Mouse (Mus musculus) intestine, embryonic 16.5 days (tissue): Measurements from ENCODE around the gene Fam83d. TPM values are rescaled to one million over a fixed set of nuclear protein-coding genes. Genes with fewer than 3 reads are reported as not detected.

Experiments used
- ATAC-seq: fragments of 200-750 bp; cut with Nextera tagmentation; 2 replicates; pipeline ENCODE4 v1.8.0; 2017; ENCODE audit warnings: moderate TSS enrichment, moderate library complexity
- H3K27ac ChIP-seq: fragments of 300-500 bp; sonication (generic); 2 replicates; pipeline ENCODE4 v1.5.1; 2014; ENCODE audit warnings: mild to moderate bottlenecking, low read length
- H3K27me3 ChIP-seq: fragments of 300-500 bp; sonication (generic); replicated peaks from 2 replicates; pipeline ENCODE4 v1.6.1; 2014; ENCODE audit warnings: low read length, control low read depth, mixed read lengths; ENCODE audit not compliant: control insufficient read depth, insufficient read depth
- H3K36me3 ChIP-seq: fragments of 300-500 bp; sonication (generic); 2 replicates; pipeline ENCODE4 v1.6.1; 2014; ENCODE audit warnings: low read length, control low read depth; ENCODE audit not compliant: control insufficient read depth, insufficient read depth
- H3K4me1 ChIP-seq: fragments of 300-500 bp; sonication (generic); 2 replicates; pipeline ENCODE4 v1.6.1; 2014; ENCODE audit warnings: low read length, control low read depth, mixed read lengths; ENCODE audit not compliant: control insufficient read depth, insufficient read depth
- H3K4me2 ChIP-seq: fragments of 300-500 bp; sonication (generic); 2 replicates; pipeline ENCODE4 v1.6.1; 2014; ENCODE audit warnings: low read depth, low read length, control low read depth
- H3K4me3 ChIP-seq: fragments of 300-500 bp; sonication (generic); 2 replicates; pipeline ENCODE4 v1.5.1; 2014; ENCODE audit warnings: mild to moderate bottlenecking, low read length
- H3K9ac ChIP-seq: fragments of 300-500 bp; sonication (generic); 2 replicates; pipeline ENCODE4 v1.6.1; 2014; ENCODE audit warnings: low read depth, low read length
- H3K9me3 ChIP-seq: fragments of 300-500 bp; sonication (generic); 2 replicates; pipeline ENCODE4 v1.6.1; 2016; ENCODE audit warnings: low read length, control low read depth; ENCODE audit not compliant: control insufficient read depth
- WGBS: fragments of 180-500 bp; shearing (Covaris S2); extraction: QIAGEN DNeasy Blood & Tissue Kit; methylation state at CpG from one replicate; pipeline ENCODE4 v1.1.7; 2014; 5-methylcytosine and 5-hydroxymethylcytosine counted together
- polyA plus RNA-seq: library from polyadenylated mRNA; unstranded; fragments of >200 nt; fragmentation: Nextera tagmentation; extraction: Ambion mirVana; gene quantifications from 2 replicates; pipeline ENCODE4 v1.2.1, GENCODE M21; 2015

Gene Fam83d
- polyA plus RNA-seq, 1 experiment from 2014 or later, result 45.0 TPM

DNA sequence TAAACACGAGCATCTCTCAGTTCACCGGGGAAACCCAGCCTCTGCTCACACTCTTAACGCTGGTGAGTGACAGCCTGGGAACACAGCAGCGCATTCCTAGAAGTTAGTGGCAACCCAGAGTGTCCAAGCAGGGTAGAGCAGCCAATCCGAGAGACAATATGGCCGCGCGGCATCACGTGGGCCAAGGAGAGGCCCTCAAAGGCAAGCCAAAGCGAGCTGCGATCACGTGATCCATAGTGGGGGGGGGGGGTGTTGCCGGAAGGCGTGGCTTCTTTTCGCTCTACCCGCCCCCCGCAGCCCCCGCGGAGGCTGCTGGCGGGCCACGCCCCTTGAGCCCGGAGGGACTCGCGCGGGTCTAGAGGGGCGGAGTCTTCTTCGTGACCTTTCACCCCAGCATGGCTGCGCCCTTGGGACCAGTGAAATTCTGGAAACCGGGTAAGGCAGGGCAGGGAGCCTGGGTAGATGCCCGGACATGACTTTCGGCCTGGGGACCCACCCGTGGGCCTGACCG, 26.7 kb downstream of the Fam83d start, which contains the start of gene Dhx35:
Gene Dhx35 (plus strand): TSS at position 314 of the 511 bp plus-strand sequence.
- Histone ChIP-seq H3K36me3 (no peaks in the 10 kb centered on the region), H3K4me2 (peak within 1 kb of the TSS; percentile 59), H3K4me1 (peaks cover 10% of the 10 kb centered on the region), H3K9ac (peak within 1 kb of the TSS; percentile 75), H3K4me3 (peak within 1 kb of the TSS; percentile 73), H3K9me3 (no peaks in the 10 kb centered on the region), H3K27me3 (no peaks in the 10 kb centered on the region), H3K27ac (peak within 1 kb of the TSS; percentile 81)
- ATAC-seq, result peak; percentile 99
- under 1% methylated on average over 33 of the region's 33 CpGs for WGBS

- ATAC-seq, result peak; percentile 35
- WGBS, result 9% methylated on average over 15 of the region's 15 CpGs
Measured at GRCm38 (mm10) chr2:158795043-158795442, 27.1 kb downstream of the Fam83d start.

DNA sequence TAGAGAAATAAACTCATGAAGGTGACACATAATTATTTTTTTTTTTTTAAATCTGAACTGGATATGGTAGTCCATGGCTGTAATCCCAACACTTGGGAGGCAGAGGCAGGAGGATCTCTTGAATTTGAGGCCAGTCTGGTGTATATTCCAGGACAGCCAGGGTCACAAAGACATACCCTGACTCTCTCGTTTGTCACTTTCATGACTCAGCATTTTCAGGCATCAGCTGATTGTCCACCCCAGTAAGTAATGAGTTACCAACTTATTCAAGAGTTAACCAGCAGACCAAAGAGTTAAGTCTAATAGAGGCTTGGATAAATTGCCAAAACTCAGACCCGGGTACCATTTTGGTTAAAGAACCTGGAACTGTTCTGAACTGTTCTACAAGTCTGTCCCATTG, 28.0 kb downstream of the Fam83d start:
- no peaks in the 10 kb centered on the region for H3K9me3 ChIP-seq
- H3K4me1 ChIP-seq, result peaks cover 10% of the 10 kb centered on the region
- no peak overlapping the region for H3K4me2 ChIP-seq
- no peak for ATAC-seq
- no peaks in the 10 kb centered on the region for H3K36me3 ChIP-seq
- H3K27ac ChIP-seq, result no peak overlapping the region
- WGBS, result 84% methylated on average over 2 of the region's 2 CpGs
- H3K4me3 ChIP-seq, result no peak overlapping the region
- no peaks in the 10 kb centered on the region for H3K27me3 ChIP-seq
- H3K9ac ChIP-seq, result no peak overlapping the region

More at GRCm38 (mm10) chr2:158795043-158795442, 27.1 kb downstream of the Fam83d start:
- Histone ChIP-seq H3K27ac (peak overlapping the region; percentile 80), H3K4me3 (peak overlapping the region; percentile 73), H3K36me3 (no peaks in the 10 kb centered on the region), H3K27me3 (no peaks in the 10 kb centered on the region), H3K9ac (peak overlapping the region; percentile 75), H3K9me3 (no peaks in the 10 kb centered on the region), H3K4me1 (peaks cover 10% of the 10 kb centered on the region), H3K4me2 (peak overlapping the region; percentile 57)

DNA sequence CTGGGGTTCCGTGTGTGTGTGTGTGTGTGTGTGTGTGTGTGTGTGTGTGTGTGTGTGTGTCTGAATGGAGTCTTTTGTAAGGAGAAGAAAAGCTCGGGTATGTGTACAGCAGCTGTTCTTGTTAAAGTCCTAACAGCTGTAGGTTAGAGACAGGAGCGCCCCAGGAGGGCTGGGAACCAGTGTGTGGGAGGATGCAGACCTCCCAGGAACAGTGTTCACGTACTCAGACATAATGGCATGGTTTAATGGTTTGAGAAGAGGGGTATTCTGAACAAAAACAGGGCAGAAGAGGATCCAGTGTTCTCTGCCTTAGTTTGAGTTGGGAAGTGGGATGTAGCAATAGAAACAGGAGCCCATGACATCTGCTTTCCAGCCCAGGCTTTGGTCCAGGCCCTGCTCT, 31.4 kb downstream of the Fam83d start:
- H3K27me3 ChIP-seq, result no peaks in the 10 kb centered on the region
- H3K27ac ChIP-seq, result no peak overlapping the region
- peaks cover 5% of the 10 kb centered on the region for H3K4me1 ChIP-seq
- no peaks in the 10 kb centered on the region for H3K9me3 ChIP-seq
- ATAC-seq, result no peak
- no peaks in the 10 kb centered on the region for H3K36me3 ChIP-seq
- H3K9ac ChIP-seq, result no peak overlapping the region
- no peak overlapping the region for H3K4me2 ChIP-seq
- 67% methylated on average over 4 of the region's 4 CpGs for WGBS
- H3K4me3 ChIP-seq, result no peak overlapping the region

- Histone ChIP-seq H3K4me3 (no peak overlapping the region), H3K36me3 (no peaks in the 10 kb centered on the region), H3K4me2 (no peak overlapping the region), H3K4me1 (no peaks in the 10 kb centered on the region), H3K27ac (no peak overlapping the region), H3K27me3 (no peaks in the 10 kb centered on the region), H3K9me3 (no peaks in the 10 kb centered on the region), H3K9ac (no peak overlapping the region)
- ATAC-seq, result no peak
- WGBS, result 92% methylated on average over 8 of the region's 8 CpGs
Measured at GRCm38 (mm10) chr2:158800788-158801187, 32.9 kb downstream of the Fam83d start.

DNA sequence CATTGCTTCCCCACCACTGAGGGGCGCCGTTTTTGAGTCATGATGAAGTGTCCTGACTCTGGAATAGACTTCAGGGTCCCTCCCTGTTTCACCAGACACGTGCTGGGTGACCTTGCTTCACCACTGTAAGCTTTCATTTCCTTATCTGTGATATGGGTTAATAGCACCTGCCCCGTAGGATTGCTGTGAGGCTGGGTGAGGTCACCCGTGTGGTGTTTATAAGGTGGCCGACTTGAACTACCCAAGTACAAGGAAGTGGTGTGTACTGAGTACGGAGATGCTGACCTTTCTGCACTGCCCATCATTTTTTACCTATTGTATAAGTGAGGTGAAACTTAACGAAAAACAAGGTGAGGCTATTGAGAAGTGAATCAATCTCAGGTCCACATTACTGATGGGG, 35.7 kb downstream of the Fam83d start:
- no peaks in the 10 kb centered on the region for H3K27me3 ChIP-seq
- no peak overlapping the region for H3K4me3 ChIP-seq
- WGBS, result 65% methylated on average over 8 of the region's 8 CpGs
- ATAC-seq, result peak; percentile 91
- no peak overlapping the region for H3K4me2 ChIP-seq
- no peak overlapping the region for H3K9ac ChIP-seq
- H3K27ac ChIP-seq, result no peak overlapping the region
- no peaks in the 10 kb centered on the region for H3K9me3 ChIP-seq
- no peaks in the 10 kb centered on the region for H3K36me3 ChIP-seq
- H3K4me1 ChIP-seq, result no peaks in the 10 kb centered on the region

DNA sequence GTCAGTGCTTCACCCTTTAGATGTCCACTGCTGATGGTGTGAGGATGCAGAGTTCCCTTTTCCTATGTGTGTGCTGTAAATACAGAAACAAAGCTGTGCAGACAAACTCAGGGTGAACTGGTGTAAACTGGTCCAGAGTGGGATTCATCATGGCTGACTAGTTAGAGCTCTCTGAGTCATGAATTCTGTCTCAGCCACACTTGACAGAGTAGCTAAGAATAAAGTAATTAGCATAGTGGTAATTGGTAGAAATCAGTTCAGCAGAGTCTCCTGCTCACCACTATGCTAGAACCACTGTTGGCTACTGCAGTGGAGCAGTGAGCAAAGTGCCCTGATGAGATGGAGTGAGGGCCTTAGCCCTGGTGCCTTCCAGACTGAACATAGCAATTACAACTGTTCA, 47.8 kb downstream of the Fam83d start:
- Histone ChIP-seq H3K27me3 (no peaks in the 10 kb centered on the region), H3K4me3 (no peak overlapping the region), H3K4me2 (no peak overlapping the region), H3K4me1 (no peaks in the 10 kb centered on the region), H3K27ac (no peak overlapping the region), H3K36me3 (peaks cover 8% of the 10 kb centered on the region), H3K9ac (no peak overlapping the region), H3K9me3 (no peaks in the 10 kb centered on the region)
- ATAC-seq, result no peak

DNA sequence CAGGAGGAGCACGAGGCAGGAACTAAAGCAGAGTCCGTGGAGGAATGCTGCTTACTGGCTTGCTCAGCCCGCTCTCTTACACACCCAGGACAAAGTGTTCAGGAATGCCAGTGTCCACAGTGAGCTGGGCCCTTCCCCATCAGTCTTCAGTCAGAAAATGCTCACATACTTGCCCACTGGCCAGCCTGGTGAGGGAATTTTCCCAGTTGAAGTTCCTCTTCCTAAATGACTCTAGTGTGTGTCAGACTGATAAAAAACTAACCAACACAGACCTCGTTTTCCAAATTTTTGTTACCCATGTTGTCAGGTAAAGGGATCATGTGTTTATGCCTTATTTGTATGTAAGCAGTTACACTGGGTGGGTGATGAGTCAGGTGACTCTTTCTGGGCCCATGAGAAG, 48.3 kb downstream of the Fam83d start:
- no peak overlapping the region for H3K4me3 ChIP-seq
- H3K27ac ChIP-seq, result no peak overlapping the region
- ATAC-seq, result no peak
- WGBS, result 92% methylated on average over 4 of the region's 4 CpGs
- no peaks in the 10 kb centered on the region for H3K4me1 ChIP-seq
- H3K9me3 ChIP-seq, result no peaks in the 10 kb centered on the region
- no peak overlapping the region for H3K4me2 ChIP-seq
- peaks cover 8% of the 10 kb centered on the region for H3K36me3 ChIP-seq
- H3K9ac ChIP-seq, result no peak overlapping the region
- H3K27me3 ChIP-seq, result no peaks in the 10 kb centered on the region

GRCm38 (mm10) chr2:158817708-158818107, 49.8 kb downstream of the Fam83d start:
- Histone ChIP-seq H3K9ac (no peak overlapping the region), H3K36me3 (peaks cover 4% of the 10 kb centered on the region), H3K4me3 (no peak overlapping the region), H3K9me3 (no peaks in the 10 kb centered on the region), H3K27ac (no peak overlapping the region), H3K4me2 (no peak overlapping the region), H3K4me1 (no peaks in the 10 kb centered on the region), H3K27me3 (no peaks in the 10 kb centered on the region)
- 92% methylated on average over 8 of the region's 8 CpGs for WGBS
- no peak for ATAC-seq

- no peak overlapping the region for H3K4me3 ChIP-seq
- WGBS, result 91% methylated on average over 2 of the region's 2 CpGs
- no peak for ATAC-seq
- no peaks in the 10 kb centered on the region for H3K27me3 ChIP-seq
- H3K27ac ChIP-seq, result no peak overlapping the region
- 0 out of 2 replicates have a peak, but pooled peaks cover 5% of the 10 kb centered on the region for H3K36me3 ChIP-seq
- H3K9me3 ChIP-seq, result no peaks in the 10 kb centered on the region
- no peak overlapping the region for H3K9ac ChIP-seq
- no peak overlapping the region for H3K4me2 ChIP-seq
- no peaks in the 10 kb centered on the region for H3K4me1 ChIP-seq
Measured at GRCm38 (mm10) chr2:158828124-158828523, 60.2 kb downstream of the Fam83d start.
